Mouse (Mus musculus) adrenal gland, adult 2 months (tissue): ENCODE results near the gene Zc3h15. TPM values are rescaled to one million over a fixed set of nuclear protein-coding genes. Genes with fewer than 3 reads are reported as not detected.

Source experiments
- polyA plus RNA-seq: library from polyadenylated mRNA; depleted of rRNA; stranded (reverse); fragments of >200 nt; gene quantifications from 2 replicates; pipeline ENCODE4 v1.2.3, GENCODE M21; 2012; rRNA removed
- total RNA-seq, 2 experiments: library from RNA; stranded (reverse); gene quantifications; 2 replicates each; pipeline ENCODE4 v1.2.3; 2021

Gene Zc3h15
- total and polyA plus RNA-seq, 3 experiments = 12.7 to 115 (median 78.7) TPM

Other genes starting within 250 kb of the Zc3h15 start
- 100 to 1,000 TPM; 127 to 133 TPM for gene Itgav, start 80.0 kb downstream of the Zc3h15 start, total RNA-seq
- 196 and 209 TPM in 2 replicates for gene Itgav, start 80.0 kb downstream of the Zc3h15 start, polyA plus RNA-seq
- gene Fam171b, start 168.2 kb downstream of the Zc3h15 start, total RNA-seq = 1 to 10 TPM; 4.2 to 5.9 TPM
- 1.0 and 1.3 TPM in 2 replicates for gene Fam171b, start 168.2 kb downstream of the Zc3h15 start, polyA plus RNA-seq